Mouse (Mus musculus): ENCODE results near the gene Dohh.

Gene Dohh

DNA sequence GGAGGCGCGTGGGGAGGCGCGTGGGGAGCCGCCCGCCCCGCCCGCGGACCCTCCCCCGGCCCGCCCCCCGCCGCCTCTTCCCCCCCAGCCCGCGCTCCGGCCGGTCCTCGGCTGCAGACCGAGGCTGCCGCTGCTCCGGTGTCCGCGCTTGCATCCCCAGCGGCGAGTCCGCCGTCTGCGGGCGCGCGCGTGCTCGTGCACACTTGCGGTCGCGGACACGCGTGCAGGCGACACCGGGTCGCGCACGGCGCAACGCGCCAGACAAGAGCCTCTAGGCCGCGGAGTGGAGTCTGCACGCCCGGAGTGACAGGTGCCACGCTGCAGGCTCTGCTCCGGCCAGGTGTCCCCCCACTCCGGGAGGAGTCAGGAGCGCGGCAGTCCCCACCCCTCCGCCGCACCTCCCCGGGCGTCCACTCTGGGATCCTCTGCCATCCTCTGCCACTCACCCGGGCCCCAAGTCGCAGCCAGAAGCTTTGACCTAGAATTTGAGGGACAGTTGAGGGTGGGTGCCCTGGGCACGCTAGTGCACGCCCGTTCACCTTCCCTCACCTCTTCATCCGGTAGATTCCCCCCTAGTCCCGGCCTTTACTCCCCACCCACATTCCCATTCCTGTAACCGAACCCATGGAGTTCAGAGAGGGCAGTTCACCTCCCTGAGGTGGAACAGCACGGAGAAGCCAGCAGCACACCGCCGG lies 46.8 kb downstream of the Dohh start:
- peak in 1 of 2 experiments; percentile 44 for DNase-seq (ENCODE audit: low spot score in 2 of 2)

DNA sequence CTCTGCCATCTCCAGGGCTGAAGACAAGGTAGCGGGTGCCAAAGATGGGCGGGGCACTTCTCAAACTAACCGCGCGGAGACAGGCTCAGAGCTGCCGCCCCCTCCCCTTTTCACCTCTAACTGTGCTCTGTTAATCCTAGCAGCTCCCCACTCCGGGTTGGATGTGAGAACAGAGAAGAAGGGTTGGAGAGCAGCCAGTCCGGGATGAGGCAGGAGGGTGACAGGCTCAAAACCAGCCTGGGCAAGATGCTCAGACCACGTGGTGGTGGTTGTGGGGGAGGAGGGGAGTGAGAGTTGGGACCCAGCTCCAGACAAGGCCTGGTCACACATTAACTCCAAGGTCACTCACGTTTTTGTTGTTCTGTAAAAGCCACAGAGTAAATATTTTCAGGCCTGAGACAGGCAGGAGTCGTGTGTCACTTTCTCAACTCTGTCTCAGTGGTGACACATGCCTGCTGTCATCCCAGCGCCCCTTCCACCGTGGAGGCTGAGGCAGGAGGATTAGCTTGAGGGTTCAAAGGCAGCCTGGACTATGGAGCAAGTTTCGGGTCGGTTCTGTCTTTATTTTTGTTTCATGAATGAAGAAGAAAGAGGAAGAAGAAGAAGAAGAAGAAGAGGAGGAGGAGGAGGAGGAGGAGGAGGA lies 47.4 kb downstream of the Dohh start:
- no peak for DNase-seq (ENCODE audit: low spot score in 2 of 2)

DNA sequence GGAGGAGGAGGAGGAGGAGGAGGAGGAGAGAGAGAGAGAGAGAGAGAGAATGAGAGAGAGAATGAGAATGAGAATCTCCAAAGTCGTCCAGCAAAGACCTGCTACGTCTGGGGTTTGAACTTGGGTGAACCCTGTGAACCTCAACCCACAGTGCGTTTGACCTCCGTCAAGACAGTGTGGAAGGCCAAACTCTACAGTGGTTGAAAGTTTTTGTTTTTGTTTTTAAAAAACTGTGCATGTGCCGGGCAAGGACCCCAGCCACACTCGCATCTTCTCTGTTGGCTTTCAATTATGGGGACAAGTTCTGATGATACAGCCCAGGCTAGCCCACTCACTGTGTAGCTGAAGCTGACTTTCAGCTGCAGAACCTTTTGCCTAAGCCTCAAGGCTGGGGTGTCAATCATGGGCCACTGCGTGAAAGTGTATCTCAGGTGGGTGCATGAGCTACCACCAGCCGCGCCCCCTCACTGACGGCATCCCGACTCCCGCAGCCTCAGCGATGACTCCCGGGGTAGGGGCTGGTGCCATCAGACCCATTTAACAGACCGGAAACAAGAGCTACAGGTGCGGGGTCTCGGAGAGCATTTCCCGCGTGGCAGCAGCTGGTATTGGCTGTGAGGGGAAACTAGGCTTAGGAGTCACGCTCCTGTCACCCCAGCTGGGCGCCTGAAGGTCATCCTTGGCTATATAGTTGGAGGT lies 48.1 kb downstream of the Dohh start:
- DNase-seq (ENCODE audit: low spot score in 2 of 2), result no peak

DNA sequence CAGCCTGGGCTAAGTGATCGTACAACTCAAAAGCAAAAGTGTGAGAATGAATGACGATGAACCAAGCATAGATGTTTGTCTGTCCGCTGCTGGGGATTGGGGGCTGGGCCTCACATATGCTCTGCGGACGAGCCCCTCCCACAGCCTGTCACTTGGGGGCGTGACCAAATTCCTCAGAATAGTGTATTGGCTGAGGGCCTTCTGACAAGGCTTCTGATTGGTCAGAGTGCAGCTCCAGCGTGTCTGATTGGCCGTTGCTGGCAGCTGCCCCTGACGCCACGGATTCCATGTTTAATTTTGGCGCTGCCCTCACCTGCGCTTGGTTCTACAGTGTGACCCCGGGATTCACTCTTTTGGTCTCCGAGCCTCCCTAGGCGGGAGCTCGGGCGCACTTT lies 48.6 kb downstream of the Dohh start:
- peak; percentile 90 to 91 for DNase-seq (ENCODE audit: low spot score in 2 of 2)

DNA sequence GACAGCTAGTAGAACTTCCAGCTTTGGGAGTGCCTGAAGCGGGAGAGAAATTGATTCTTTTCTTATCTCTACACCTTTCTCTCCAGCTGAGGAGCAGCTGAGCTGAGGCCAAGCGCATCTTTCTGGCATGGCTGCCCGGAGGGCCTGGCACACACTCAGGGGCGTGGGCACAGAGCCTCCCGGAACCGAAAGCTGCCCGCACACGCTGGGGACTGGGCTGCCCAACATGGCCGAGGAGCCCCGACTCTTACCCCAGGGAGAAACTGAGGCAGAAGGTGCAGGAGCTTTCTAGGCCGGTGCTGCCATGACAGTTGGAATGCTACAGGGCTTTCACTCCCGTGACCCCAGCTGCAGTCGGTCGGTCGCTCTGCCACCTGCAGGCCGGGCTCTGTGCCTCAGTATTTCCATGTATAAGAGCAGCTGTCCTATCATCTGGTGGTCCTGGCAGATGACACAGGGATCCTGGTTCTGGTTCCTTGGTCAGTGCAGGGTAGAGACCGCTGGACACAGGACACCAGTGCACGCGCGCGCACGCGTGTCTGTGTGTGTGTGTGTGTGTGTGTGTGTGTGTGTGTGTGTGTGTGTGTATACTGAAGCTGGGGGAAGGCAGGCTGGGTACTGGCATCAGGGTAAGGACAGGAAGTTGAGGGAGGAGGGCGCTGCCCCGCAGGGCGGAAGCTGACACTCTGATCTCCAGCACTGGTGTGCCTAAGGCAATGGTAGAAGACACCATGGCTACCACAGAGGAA lies 49.5 kb downstream of the Dohh start:
- peak; percentile 44 to 46 for DNase-seq (ENCODE audit: low spot score in 2 of 2)

DNA sequence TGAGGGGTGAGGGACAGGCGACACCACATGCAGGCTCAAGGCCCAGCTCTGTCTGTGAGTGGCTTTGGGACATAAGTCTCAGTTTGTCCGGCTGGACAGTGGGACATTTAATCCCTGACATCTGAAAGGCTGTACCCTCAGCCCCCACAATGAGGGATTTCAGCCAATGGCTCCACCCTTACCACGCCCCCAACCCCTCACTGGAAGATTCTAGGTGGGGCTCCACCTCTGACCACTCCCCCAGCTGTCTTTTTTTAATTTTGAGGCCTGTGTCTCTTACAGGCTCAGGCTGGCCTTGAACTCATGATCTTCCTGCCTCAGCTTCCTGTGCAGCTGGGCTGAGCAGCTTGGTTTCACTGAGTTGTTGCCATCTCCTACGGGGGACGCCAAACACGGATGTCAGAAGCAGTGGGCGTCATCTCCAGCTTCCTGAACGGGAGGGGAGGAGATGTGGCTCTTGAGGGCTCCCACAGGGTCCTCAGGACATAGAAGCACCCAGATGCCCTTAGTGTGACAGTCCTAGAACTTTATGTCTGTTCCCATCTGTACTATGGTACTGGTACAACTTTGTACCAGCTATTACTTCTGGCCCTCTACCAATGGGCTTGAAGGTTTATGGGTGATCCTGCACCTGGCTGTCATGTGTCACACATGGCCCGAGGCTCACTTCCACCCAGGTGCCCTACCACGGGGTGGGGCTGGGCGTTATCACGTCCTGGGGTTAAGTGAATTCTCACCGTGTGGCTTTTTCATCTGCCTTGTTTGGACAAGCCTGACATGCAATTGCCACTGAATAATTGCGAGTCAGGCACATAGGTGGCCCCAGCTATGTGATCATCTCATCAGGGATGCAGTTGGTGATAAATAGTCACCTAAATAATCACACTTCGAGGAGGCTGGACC lies 50.4 kb downstream of the Dohh start:
- DNase-seq (ENCODE audit: low spot score in 2 of 2), result no peak

DNA sequence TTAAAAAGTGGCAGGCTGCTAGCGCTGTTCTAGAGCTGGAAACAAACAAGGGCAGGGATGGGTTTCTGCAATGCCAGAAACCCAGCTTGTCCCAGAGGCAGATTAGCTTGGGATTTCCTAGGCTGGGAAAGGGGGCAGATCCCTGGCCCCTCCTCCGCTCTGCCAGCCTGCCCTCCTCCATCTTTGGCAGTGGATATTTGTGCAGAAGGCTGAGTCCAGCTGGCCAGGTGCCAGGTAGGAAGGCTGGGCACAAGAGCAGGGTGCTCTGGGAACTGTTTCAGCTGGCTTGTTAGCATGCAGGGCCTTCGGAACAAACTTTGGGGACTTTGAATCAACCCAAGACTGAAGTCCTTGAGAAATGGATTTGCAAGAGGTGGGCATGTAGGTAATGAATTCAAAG lies 51.2 kb downstream of the Dohh start:
- DNase-seq (ENCODE audit: low spot score in 2 of 2), result no peak

All from thymus, postnatal 10 days (tissue).